Mouse (Mus musculus) heart, embryonic 12.5 days (tissue): Measurements from ENCODE around the gene Slc2a5. TPM values are rescaled to one million over a fixed set of nuclear protein-coding genes. Genes with fewer than 3 reads are reported as not detected.

ENCODE experiments used
- ATAC-seq: fragments of 200-750 bp; cut with Nextera tagmentation; 2 replicates; pipeline ENCODE4 v1.8.0; 2017; ENCODE audit warnings: moderate TSS enrichment, moderate library complexity; ENCODE audit not compliant: insufficient number of reproducible peaks, low FRiP score
- H3K27ac ChIP-seq: fragments of 300-500 bp; sonication (generic); 2 replicates; pipeline ENCODE4 v1.5.1; 2016; ENCODE audit warnings: mild to moderate bottlenecking, moderate library complexity; ENCODE audit not compliant: poor library complexity, severe bottlenecking
- H3K27me3 ChIP-seq: fragments of 300-500 bp; sonication (generic); replicated peaks from 2 replicates; pipeline ENCODE4 v1.6.1; 2016; ENCODE audit warnings: mild to moderate bottlenecking, moderate library complexity
- H3K36me3 ChIP-seq: fragments of 300-500 bp; sonication (generic); 2 replicates; pipeline ENCODE4 v1.6.1; 2016; ENCODE audit warnings: mild to moderate bottlenecking, moderate library complexity
- H3K4me1 ChIP-seq: fragments of 300-500 bp; sonication (generic); replicated peaks from 2 replicates; pipeline ENCODE4 v1.6.1; 2016; ENCODE audit warnings: mild to moderate bottlenecking
- H3K4me2 ChIP-seq: fragments of 300-500 bp; sonication (generic); 2 replicates; pipeline ENCODE4 v1.6.1; 2016; ENCODE audit warnings: mild to moderate bottlenecking, moderate library complexity
- H3K4me3 ChIP-seq: fragments of 300-500 bp; sonication (generic); 2 replicates; pipeline ENCODE4 v1.5.1; 2016; ENCODE audit warnings: mild to moderate bottlenecking
- H3K9ac ChIP-seq: fragments of 300-500 bp; sonication (generic); 2 replicates; pipeline ENCODE4 v1.6.1; 2016; ENCODE audit warnings: mild to moderate bottlenecking, moderate library complexity
- H3K9me3 ChIP-seq: fragments of 300-500 bp; sonication (generic); replicated peaks from 2 replicates; pipeline ENCODE4 v1.6.1; 2016; ENCODE audit warnings: mild to moderate bottlenecking, moderate library complexity
- WGBS: fragments of 180-500 bp; shearing (Covaris S2); methylation state at CpG from one replicate; pipeline ENCODE4 v1.1.7; 2016; 5-methylcytosine and 5-hydroxymethylcytosine counted together
- polyA plus RNA-seq: library from polyadenylated mRNA; unstranded; fragments of >200 nt; fragmentation: Nextera tagmentation; extraction: Ambion mirVana; gene quantifications from 2 replicates; pipeline ENCODE4 v1.2.1, GENCODE M21; 2016

Slc2a5 gene
- polyA plus RNA-seq, 1 experiment from 2014 or later: 1.2 TPM

DNA sequence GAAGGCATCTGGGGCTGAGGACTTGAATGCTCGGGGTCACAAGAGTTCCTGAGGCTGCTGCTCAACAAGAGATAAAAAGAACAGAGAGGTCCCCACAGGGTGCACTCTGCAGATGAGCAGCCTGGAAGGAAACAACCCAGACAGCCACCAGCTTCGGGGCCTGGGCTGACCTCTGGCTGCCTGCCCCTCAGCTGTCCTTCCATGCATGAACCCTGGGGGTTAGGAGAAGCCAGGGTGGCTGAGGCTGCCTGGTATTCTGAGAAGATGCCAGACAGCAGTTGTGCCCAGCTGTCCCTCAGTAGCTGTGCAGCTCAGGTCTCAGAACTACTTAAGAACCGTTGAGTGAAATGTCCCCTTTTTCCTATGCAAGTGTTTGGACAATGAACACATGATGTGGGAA lies 3.4 kb downstream of the Slc2a5 start:
- no peaks in the 10 kb centered on the region; the same call in 1 of the 2 replicates for H3K27me3 ChIP-seq
- no peak overlapping the region for H3K4me3 ChIP-seq
- WGBS: 28% methylated on average over 3 of the region's 3 CpGs
- H3K4me2 ChIP-seq: no peak overlapping the region
- no peak overlapping the region for H3K9ac ChIP-seq
- no peaks in the 10 kb centered on the region for H3K36me3 ChIP-seq
- no peak overlapping the region for H3K27ac ChIP-seq
- peaks cover 19% of the 10 kb centered on the region for H3K4me1 ChIP-seq
- H3K9me3 ChIP-seq: no peaks in the 10 kb centered on the region
- no peak for ATAC-seq

DNA sequence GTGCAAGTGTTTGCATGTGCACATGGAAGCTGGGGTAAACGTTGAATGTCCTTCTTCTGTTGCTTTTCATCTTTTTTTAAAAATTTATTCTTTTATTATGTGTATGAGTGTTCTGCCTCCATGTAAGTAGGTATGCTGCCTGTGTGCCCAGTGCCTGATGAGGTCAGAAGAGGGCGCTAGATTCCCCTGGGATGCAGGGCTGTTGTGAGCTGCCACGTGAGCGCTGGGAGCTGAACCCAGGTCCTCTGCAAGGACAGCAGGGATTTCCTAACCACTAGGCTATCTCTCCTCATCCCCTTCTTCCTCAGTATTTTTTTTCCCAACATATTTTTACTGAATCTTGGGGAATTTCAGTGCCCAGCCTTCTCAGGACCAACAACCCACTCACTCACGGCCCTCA lies 7.3 kb downstream of the Slc2a5 start:
- H3K36me3 ChIP-seq: no peaks in the 10 kb centered on the region
- H3K4me3 ChIP-seq: no peak overlapping the region
- no peak for ATAC-seq
- H3K9ac ChIP-seq: no peak overlapping the region
- H3K27me3 ChIP-seq: no peaks in the 10 kb centered on the region; the same call in 1 of the 2 replicates
- H3K27ac ChIP-seq: no peak overlapping the region
- peaks cover 14% of the 10 kb centered on the region for H3K4me1 ChIP-seq
- H3K9me3 ChIP-seq: no peaks in the 10 kb centered on the region
- no peak overlapping the region for H3K4me2 ChIP-seq
- WGBS: 90% methylated on average over 5 of the region's 5 CpGs

DNA sequence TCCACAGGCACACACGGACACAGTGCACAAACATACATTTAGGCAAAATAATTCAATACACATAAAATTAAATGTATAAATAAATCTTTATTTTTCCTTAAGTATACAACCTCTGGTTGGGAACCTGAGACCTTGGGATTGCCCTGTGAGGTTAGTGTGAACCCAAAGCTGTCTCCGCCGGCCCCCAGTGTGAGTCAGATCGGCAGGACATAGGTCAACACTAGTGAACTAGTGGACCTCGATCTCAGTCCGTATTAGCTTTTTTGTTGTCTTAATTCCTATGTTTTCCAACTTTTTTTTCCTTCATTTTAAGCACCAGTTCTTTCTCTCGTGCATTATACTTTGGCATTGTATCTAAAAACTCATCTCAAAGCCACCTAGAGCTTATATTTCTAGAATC lies 8.8 kb downstream of the Slc2a5 start:
- Histone ChIP-seq H3K27ac (no peak overlapping the region), H3K4me2 (no peak overlapping the region), H3K4me1 (peaks cover 16% of the 10 kb centered on the region), H3K9me3 (no peaks in the 10 kb centered on the region), H3K9ac (no peak overlapping the region), H3K36me3 (no peaks in the 10 kb centered on the region), H3K27me3 (no peaks in the 10 kb centered on the region; the same call in 1 of the 2 replicates), H3K4me3 (no peak overlapping the region)
- 87% methylated on average over 7 of the region's 7 CpGs for WGBS
- no peak for ATAC-seq

DNA sequence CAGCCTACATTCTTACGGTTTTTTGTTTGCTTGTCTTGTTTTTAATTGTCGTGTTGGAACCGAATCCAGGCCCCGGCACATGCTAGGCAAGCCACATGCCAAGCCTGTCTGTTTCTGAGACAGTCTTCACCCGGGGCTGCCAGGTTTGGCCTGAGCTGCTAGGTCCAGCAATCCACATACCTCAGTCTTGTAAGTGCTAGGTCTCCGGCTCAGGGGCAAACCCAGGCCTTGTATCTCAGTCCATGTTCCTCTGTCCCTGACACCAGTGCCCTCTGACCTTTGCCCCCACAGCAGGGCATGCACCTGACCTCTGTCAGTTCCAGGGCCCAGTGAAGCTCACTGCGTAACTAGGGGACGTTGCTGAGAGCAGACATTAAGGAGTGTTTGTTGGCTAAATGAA lies 9.5 kb downstream of the Slc2a5 start:
- no peak overlapping the region for H3K9ac ChIP-seq
- H3K4me2 ChIP-seq: no peak overlapping the region
- no peak overlapping the region for H3K4me3 ChIP-seq
- no peak overlapping the region for H3K27ac ChIP-seq
- 77% methylated on average over 8 of the region's 8 CpGs for WGBS
- H3K36me3 ChIP-seq: no peaks in the 10 kb centered on the region
- ATAC-seq: no peak
- H3K4me1 ChIP-seq: peaks cover 19% of the 10 kb centered on the region
- H3K27me3 ChIP-seq: no peaks in the 10 kb centered on the region; the same call in 1 of the 2 replicates
- H3K9me3 ChIP-seq: no peaks in the 10 kb centered on the region

DNA sequence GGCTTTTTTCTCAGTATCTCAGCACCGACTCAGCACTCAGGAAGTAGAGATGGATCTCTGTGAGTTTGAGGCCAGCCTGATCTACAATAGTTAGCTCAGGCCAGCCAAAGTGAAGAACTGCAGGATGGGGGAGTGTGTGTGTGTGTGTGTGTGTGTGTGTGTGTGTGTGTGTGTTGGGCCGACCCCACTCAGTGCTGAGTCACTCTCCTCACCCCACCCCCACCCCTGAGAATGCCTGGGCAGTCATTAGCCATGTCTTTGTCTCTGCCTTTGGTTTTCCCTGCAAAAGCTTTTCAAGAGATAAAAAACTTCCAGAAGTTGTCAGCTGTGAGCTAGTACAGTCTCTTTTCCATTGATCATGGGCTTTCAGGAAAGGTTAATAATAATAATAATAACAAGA lies 11.6 kb downstream of the Slc2a5 start:
- 13% methylated on average over 2 of the region's 2 CpGs for WGBS
- H3K4me1 ChIP-seq: peaks cover 20% of the 10 kb centered on the region
- no peak overlapping the region for H3K4me3 ChIP-seq
- H3K9ac ChIP-seq: no peak overlapping the region
- no peak overlapping the region for H3K27ac ChIP-seq
- no peaks in the 10 kb centered on the region for H3K36me3 ChIP-seq
- no peaks in the 10 kb centered on the region; the same call in 1 of the 2 replicates for H3K27me3 ChIP-seq
- no peak overlapping the region for H3K4me2 ChIP-seq
- H3K9me3 ChIP-seq: no peaks in the 10 kb centered on the region
- no peak for ATAC-seq

DNA sequence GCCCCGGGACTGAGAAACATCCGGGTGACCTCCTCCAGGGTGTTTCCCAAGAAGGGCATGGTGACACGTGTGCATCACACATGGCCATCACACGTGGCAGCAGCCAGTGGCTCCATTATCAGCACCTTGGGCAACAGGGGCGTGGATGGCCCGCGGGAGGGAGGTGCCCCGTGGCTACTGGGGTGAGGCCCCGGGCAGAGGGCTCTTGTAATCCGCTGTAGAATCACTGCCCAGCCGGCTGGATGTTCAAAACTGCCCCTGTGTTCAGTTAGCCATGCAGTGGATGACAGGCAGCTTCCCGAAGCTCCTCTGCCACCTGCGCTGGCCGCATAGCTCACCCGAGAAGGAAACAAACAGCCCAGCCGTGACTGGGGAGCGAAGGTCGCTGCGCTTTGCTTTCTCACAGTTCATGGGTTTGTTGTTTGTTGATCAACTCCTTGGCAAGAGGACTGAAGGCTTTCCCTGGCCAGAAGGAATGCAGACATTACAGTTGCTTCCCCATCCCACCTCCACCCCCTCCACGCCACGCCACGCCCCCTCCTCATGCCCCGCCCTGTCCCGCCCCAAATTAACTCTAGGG lies 13.7 kb downstream of the Slc2a5 start:
- Histone ChIP-seq H3K4me1 (peaks cover 25% of the 10 kb centered on the region), H3K9me3 (no peaks in the 10 kb centered on the region), H3K4me3 (peak overlapping the region; percentile 38), H3K9ac (no peak overlapping the region), H3K27me3 (no peaks in the 10 kb centered on the region), H3K27ac (no peak overlapping the region), H3K4me2 (peak overlapping the region; percentile 64), H3K36me3 (no peaks in the 10 kb centered on the region)
- WGBS: 19% methylated on average over 24 of the region's 24 CpGs
- ATAC-seq: no peak

DNA sequence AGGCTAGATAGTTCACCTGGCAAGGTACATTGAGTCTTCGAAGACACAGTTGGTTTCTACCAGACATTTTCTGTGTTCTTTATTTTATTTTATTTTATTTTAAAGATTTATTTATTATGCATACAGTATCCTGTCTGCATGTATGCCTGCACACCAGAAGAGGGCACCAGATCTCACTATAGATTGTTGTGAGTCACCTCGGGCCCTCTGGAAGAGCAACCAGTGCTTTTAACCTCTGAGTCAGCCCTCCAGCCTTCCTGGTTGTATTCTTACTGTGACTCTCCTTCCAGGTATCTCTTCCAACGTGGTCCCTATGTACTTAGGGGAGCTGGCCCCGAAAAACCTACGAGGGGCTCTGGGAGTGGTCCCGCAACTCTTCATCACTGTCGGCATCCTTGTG lies 16.2 kb downstream of the Slc2a5 start:
- Histone ChIP-seq H3K4me2 (no peak overlapping the region), H3K27me3 (peaks cover 12% of the 10 kb centered on the region; the same call in 1 of the 2 replicates), H3K4me3 (no peak overlapping the region), H3K27ac (no peak overlapping the region), H3K36me3 (no peaks in the 10 kb centered on the region), H3K4me1 (peaks cover 32% of the 10 kb centered on the region), H3K9me3 (no peaks in the 10 kb centered on the region), H3K9ac (no peak overlapping the region)
- WGBS: 75% methylated on average over 7 of the region's 7 CpGs
- ATAC-seq: no peak

DNA sequence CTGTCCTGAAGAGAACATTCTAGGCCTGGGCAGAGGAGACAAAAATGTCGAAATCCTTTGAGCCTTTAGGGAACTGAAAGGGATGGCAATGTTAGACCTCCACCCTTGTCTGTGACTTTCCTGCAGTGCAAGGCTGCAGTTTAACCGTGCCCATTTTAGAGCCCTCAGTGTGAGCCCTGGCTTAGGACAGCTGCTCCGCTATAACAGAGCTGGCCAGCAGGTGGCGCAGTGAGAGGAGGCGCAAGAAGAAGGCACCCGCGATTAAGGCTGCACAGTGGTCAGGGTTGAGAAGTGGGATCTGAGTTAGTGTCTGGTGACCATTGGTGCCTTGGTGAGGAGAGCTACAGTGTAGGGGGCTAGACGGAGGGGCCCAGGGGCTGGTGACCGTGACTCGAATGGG lies 17.6 kb downstream of the Slc2a5 start:
- ATAC-seq: no peak
- no peaks in the 10 kb centered on the region for H3K9me3 ChIP-seq
- no peak overlapping the region for H3K9ac ChIP-seq
- no peak overlapping the region for H3K27ac ChIP-seq
- no peaks in the 10 kb centered on the region for H3K36me3 ChIP-seq
- H3K27me3 ChIP-seq: peaks cover 16% of the 10 kb centered on the region; the same call in 1 of the 2 replicates
- H3K4me2 ChIP-seq: peak overlapping the region; percentile 32; the same call in 1 of the 2 replicates
- WGBS: 6% methylated on average over 10 of the region's 10 CpGs
- H3K4me1 ChIP-seq: peaks cover 21% of the 10 kb centered on the region
- no peak overlapping the region for H3K4me3 ChIP-seq

DNA sequence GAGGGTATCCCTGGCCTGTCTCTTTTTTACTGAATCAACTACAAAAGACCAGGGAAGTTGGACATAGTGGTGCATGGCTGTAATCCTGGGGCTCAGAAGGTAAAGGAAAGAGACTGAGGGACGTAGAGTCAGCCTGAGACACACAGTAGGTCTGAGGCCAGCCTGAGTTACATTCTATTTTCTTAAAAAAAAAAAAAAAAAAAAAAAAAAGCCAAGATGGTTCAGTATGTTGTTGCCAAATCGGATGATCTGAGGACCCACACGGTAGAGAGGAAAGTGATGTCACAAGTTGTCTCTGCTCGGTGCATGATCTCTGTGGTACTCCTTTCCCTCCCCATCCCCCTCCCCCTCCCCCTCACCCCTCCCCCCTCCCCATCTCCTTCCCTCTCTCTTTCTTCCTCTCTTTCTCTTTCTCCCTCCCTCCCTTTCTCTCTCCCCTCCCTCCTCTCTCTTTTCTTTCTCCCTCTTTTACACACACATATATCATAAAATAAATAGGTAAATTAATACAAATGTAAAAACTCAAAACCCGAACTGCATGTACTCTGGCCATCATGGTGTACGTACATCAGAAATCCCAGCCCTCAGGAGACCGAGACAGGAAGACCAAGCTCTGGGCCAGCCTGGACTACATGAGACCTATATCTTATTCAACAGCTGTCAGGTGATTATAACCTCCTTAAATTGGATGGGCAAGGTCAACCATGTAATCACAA lies 18.4 kb downstream of the Slc2a5 start:
- Histone ChIP-seq H3K4me1 (peaks cover 20% of the 10 kb centered on the region; the same call in 1 of the 2 replicates), H3K27ac (no peak overlapping the region), H3K4me3 (no peak overlapping the region), H3K36me3 (no peaks in the 10 kb centered on the region), H3K27me3 (peaks cover 16% of the 10 kb centered on the region; the same call in 1 of the 2 replicates), H3K9ac (no peak overlapping the region), H3K9me3 (no peaks in the 10 kb centered on the region), H3K4me2 (0 out of 2 replicates have a peak overlapping the region, but pooled peaks have one; percentile 54)
- 79% methylated on average over 7 of the region's 7 CpGs for WGBS
- ATAC-seq: no peak

DNA sequence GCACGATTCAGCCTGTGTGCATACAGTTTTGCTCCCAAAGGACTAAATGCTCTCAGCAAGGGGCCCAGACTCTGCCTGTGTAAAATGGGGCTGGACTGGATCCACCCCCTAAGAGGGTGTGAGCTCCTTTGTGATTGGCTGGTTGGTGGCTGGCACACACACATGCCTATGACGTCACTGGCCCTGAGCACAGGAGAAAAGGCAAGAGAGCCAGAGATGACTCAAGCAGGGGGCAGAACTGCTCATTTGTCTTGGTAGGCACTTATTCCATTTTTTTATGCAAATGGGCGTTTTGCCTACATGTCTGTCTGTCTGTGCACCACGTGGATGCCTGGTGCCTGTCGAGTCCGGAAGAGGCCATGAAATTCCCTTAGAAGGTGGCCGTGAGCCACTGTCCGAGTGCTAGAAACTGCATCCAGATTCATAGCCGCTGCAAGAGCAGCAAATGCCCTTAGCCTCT lies 19.0 kb downstream of the Slc2a5 start:
- peaks cover 16% of the 10 kb centered on the region; the same call in 1 of the 2 replicates for H3K27me3 ChIP-seq
- peak overlapping the region; percentile 24; the same call in 1 of the 2 replicates for H3K4me3 ChIP-seq
- H3K9me3 ChIP-seq: no peaks in the 10 kb centered on the region
- H3K27ac ChIP-seq: no peak overlapping the region
- H3K4me1 ChIP-seq: peaks cover 14% of the 10 kb centered on the region; the same call in 1 of the 2 replicates
- 0 out of 2 replicates have a peak overlapping the region, but pooled peaks have one; percentile 23 for H3K9ac ChIP-seq
- WGBS: 20% methylated on average over 9 of the region's 9 CpGs
- H3K36me3 ChIP-seq: no peaks in the 10 kb centered on the region
- H3K4me2 ChIP-seq: peak overlapping the region; percentile 54
- ATAC-seq: peak; percentile 78

DNA sequence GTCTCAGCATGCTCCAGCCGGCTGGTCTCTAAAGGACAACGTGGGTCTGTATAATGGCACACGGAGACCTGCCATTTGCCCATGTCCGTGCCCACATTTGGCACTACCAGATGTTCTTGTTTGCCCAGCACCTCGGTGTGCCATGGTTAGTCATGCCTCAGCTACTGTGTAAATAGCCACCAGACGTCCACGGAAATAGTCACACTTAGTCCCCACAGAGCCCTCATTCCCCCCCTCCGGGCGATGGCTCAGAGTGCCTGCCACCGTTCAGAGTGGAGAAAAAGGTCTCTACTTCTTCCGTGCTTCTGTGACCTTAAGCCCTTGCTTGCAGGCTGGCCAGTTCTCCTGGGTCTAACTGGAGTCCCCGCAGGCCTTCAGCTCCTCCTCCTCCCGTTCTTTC lies 20.0 kb downstream of the Slc2a5 start:
- Histone ChIP-seq H3K27ac (no peak overlapping the region), H3K4me2 (no peak overlapping the region), H3K4me1 (peaks cover 13% of the 10 kb centered on the region; the same call in 1 of the 2 replicates), H3K27me3 (peaks cover 16% of the 10 kb centered on the region; the same call in 1 of the 2 replicates), H3K9ac (no peak overlapping the region), H3K36me3 (no peaks in the 10 kb centered on the region), H3K4me3 (no peak overlapping the region), H3K9me3 (peaks cover 6% of the 10 kb centered on the region; the same call in 1 of the 2 replicates)
- no peak for ATAC-seq
- 64% methylated on average over 13 of the region's 13 CpGs for WGBS
